Mouse (Mus musculus): Measurements from ENCODE around the gene Mdm2. TPM values are rescaled to one million over a fixed set of nuclear protein-coding genes. Genes with fewer than 3 reads are reported as not detected.

Mdm2 gene
- polyA plus RNA-seq, 1 experiment: 70.6 TPM

DNA sequence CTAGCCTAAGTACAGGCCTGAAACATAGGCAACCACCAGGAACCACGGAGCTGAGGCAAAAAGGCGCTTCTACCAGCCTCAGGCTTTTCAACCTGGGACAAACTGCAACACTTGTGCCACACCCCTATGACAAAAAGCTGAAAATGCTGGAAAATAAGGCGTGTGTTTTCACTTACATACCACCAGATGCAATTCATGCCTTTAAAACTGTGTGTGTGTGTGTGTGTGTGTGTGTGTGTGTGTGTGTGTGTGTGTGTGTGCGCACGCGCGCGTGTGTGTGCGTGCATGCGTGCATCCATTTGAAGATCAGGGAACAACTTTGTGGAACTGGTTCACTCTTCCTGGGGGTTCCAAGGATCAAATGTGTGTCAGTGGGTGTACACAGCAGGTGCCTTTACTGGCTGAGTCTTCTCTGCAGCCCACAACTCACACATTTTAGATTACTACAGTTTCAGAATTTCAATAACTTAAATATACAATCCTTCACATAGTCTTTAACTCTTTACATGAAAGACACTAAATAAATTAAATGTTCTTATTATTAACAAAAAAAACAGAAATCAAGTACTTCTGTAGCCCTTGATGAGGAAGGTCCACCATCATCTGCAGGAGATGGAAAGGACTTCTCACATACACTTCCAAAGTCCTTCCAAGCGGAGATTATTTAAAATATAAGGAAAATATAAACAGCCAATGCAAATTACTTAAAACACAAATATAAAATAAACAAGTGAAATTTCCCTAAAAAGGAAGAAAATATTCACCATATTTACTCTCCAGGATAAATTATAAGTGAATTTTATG, 21.1 kb downstream of the Mdm2 start:
- TF ChIP-seq POLR2A (IDR thresholded peaks at IDR 0.05; ENCODE audit: borderline replicate concordance, extremely low read depth, insufficient read depth, insufficient read length, poor library complexity, severe bottlenecking): no peak
- no peak for TF ChIP-seq CTCF (IDR thresholded peaks at IDR 0.05; ENCODE audit: borderline replicate concordance, extremely low read depth, insufficient read depth, insufficient read length)

GRCm38 (mm10) chr10:117688204-117689151, 22.1 kb downstream of the Mdm2 start:
- TF ChIP-seq CTCF (IDR thresholded peaks at IDR 0.05; ENCODE audit: borderline replicate concordance, extremely low read depth, insufficient read depth, insufficient read length): peak; percentile 42; the same call in 1 of the 2 replicates
- TF ChIP-seq POLR2A (IDR thresholded peaks at IDR 0.05; ENCODE audit: borderline replicate concordance, extremely low read depth, insufficient read depth, insufficient read length, poor library complexity, severe bottlenecking): no peak
- DNase-seq (ENCODE audit: low read depth): peak; percentile 31

More for the DNA sequence above, 21.1 kb downstream of the Mdm2 start:
- no peak for DNase-seq (ENCODE audit: low read depth)

DNA sequence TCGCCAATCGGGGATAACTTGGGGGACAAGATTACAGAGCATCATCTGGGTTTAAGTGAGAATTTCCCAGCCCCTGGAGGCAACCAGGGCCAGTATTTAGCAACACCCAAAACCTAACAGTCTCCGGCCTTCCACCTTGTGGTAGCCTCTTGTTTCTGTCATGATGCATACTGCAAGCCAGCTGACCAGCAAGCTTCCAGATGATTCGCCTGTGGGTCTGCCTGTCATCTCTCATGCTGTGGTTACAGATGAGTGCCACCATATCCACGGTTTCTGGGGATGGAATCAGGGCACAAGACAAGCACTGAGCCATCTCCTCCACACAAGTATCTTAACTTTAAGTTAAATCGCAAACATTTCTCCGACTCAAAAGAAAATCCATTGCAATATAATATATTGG, 23.0 kb downstream of the Mdm2 start:
- no peak for TF ChIP-seq CTCF (IDR thresholded peaks at IDR 0.05; ENCODE audit: borderline replicate concordance, extremely low read depth, insufficient read depth, insufficient read length)
- no peak for DNase-seq (ENCODE audit: low read depth)

- no peak for DNase-seq (ENCODE audit: low read depth)
- TF ChIP-seq CTCF (IDR thresholded peaks at IDR 0.05; ENCODE audit: borderline replicate concordance, extremely low read depth, insufficient read depth, insufficient read length): no peak
- TF ChIP-seq POLR2A (IDR thresholded peaks at IDR 0.05; ENCODE audit: borderline replicate concordance, extremely low read depth, insufficient read depth, insufficient read length, poor library complexity, severe bottlenecking): no peak
Observed at GRCm38 (mm10) chr10:117687018-117687417, 23.5 kb downstream of the Mdm2 start.

GRCm38 (mm10) chr10:117685849-117686591, 24.5 kb downstream of the Mdm2 start:
- no peak for DNase-seq (ENCODE audit: low read depth)
- TF ChIP-seq POLR2A (IDR thresholded peaks at IDR 0.05; ENCODE audit: borderline replicate concordance, extremely low read depth, insufficient read depth, insufficient read length, poor library complexity, severe bottlenecking) (no peak), CTCF (IDR thresholded peaks at IDR 0.05; ENCODE audit: borderline replicate concordance, extremely low read depth, insufficient read depth, insufficient read length) (no peak)

GRCm38 (mm10) chr10:117685171-117685848, 25.2 kb downstream of the Mdm2 start:
- TF ChIP-seq POLR2A (IDR thresholded peaks at IDR 0.05; ENCODE audit: borderline replicate concordance, extremely low read depth, insufficient read depth, insufficient read length, poor library complexity, severe bottlenecking) (no peak), CTCF (IDR thresholded peaks at IDR 0.05; ENCODE audit: borderline replicate concordance, extremely low read depth, insufficient read depth, insufficient read length) (no peak)
- no peak for DNase-seq (ENCODE audit: low read depth)

GRCm38 (mm10) chr10:117684298-117685170, 26.0 kb downstream of the Mdm2 start:
- no peak for DNase-seq (ENCODE audit: low read depth)
- TF ChIP-seq CTCF (IDR thresholded peaks at IDR 0.05; ENCODE audit: borderline replicate concordance, extremely low read depth, insufficient read depth, insufficient read length): no peak
- no peak for TF ChIP-seq POLR2A (IDR thresholded peaks at IDR 0.05; ENCODE audit: borderline replicate concordance, extremely low read depth, insufficient read depth, insufficient read length, poor library complexity, severe bottlenecking)

DNA sequence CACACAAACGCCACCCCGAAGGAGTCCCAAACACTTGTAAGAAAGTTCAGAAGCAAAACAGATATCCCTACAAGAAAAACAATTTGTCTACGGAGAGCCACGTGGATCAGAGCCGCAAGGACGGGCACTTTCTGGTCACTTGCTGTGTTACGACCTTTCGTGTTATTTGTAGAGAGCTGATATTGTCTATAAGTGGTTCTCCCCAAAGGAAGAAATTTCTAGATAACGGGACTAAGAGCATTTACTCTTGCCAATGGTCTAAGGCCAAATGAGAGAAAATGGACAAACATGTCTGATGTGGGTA, 26.9 kb downstream of the Mdm2 start:
- TF ChIP-seq CTCF (IDR thresholded peaks at IDR 0.05; ENCODE audit: borderline replicate concordance, extremely low read depth, insufficient read depth, insufficient read length): no peak
- TF ChIP-seq POLR2A (IDR thresholded peaks at IDR 0.05; ENCODE audit: borderline replicate concordance, extremely low read depth, insufficient read depth, insufficient read length, poor library complexity, severe bottlenecking): no peak
- DNase-seq (ENCODE audit: low read depth): no peak

DNA sequence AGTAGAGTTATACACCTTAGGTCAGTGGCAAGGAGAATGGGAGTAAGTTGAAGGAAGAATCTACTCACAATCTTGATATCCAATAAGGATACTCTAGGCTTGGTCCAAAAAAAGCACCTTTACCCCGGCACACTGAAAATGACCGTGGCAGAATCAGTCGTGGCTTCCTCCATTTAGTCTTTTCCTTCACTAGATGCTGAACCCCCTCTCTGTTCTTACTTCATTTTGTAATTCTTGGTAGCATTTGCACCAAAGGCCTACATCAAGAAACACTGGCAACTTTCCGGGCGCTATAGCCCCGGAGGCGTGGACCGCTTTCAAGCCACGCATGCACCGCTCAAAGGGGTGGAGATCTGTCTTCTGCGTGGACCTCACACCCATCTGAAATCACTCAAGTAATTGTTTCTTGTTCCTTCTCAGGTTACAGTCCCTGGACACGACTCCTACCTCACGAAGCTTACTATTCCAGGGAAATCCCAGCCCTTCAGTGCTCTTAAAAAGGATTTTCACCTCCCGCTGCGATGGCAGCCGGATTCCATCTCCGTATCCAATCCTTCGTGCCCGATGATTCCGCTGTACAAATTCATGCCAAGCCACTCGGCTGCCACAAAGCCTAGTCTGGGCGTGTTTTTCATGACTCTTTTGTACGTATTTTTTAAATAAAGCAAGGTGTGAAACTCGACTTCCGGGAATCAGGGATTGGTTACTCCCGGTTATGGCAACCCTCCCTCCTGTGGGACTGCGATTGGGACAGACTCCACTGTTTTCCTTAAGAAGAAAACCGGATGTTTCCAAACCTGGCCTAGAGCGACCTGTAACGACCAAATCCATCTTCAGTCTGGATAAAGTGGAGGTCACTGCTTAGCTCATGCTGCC, 27.5 kb downstream of the Mdm2 start:
- DNase-seq (ENCODE audit: low read depth): no peak
- TF ChIP-seq CTCF (IDR thresholded peaks at IDR 0.05; ENCODE audit: borderline replicate concordance, extremely low read depth, insufficient read depth, insufficient read length) (no peak), POLR2A (IDR thresholded peaks at IDR 0.05; ENCODE audit: borderline replicate concordance, extremely low read depth, insufficient read depth, insufficient read length, poor library complexity, severe bottlenecking) (no peak)
